Mouse (Mus musculus): ENCODE results near the gene 1700021F05Rik. TPM values are rescaled to one million over a fixed set of nuclear protein-coding genes. Genes with fewer than 3 reads are reported as not detected.

The 1700021F05Rik gene
- polyA plus RNA-seq, 1 experiment from 2014 or later, result 90.8 TPM

- peak; percentile 83 for ATAC-seq (ENCODE audit: insufficient number of reproducible peaks, insufficient read depth, low FRiP score, low read depth)
- H3K4me1 ChIP-seq (ENCODE audit: control insufficient read depth in 2 of 2, insufficient read depth in 2 of 2, low read length in 2 of 2), result peaks cover 2 to 6% of the 10 kb centered on the region in 2 experiments; a peak in 1 of 4 replicates
- peak overlapping the region; percentile 76 for H3K9ac ChIP-seq (ENCODE audit: low read length)
- H3K4me2 ChIP-seq (ENCODE audit: low read length), result peak overlapping the region; percentile 97
- H3K36me3 ChIP-seq (ENCODE audit: control insufficient read depth, insufficient read depth, low read length), result peaks cover 11% of the 10 kb centered on the region; the same call in 1 of the 2 replicates
- H3K9me3 ChIP-seq (ENCODE audit: control insufficient read depth, low read length), result no peaks in the 10 kb centered on the region
- H3K4me3 ChIP-seq (ENCODE audit: control insufficient read depth in 1 of 2, insufficient read depth in 1 of 2, low read depth in 1 of 2, low read length in 2 of 2), result peak overlapping the region; percentile 67 to 71
- no peaks in the 10 kb centered on the region for H3K27me3 ChIP-seq (ENCODE audit: control insufficient read depth, insufficient read depth, low read length)
- H3K27ac ChIP-seq (replicated peaks in 1 of 2; ENCODE audit: control insufficient read depth in 1 of 2, insufficient read depth in 1 of 2, low read depth in 2 of 2, low read length in 2 of 2), result peak overlapping the region; percentile 86 to 89
- WGBS, result under 1% methylated on average over 50 of the region's 65 CpGs
Measured at GRCm38 (mm10) chr10:43578754-43579380, 38.1 kb upstream of the 1700021F05Rik start.

- ATAC-seq (ENCODE audit: insufficient number of reproducible peaks, insufficient read depth, low FRiP score, low read depth), result peak; percentile 33
- Histone ChIP-seq H3K9me3 (ENCODE audit: control insufficient read depth, low read length) (no peaks in the 10 kb centered on the region), H3K4me2 (ENCODE audit: low read length) (peak overlapping the region; percentile 97), H3K27ac (replicated peaks in 1 of 2; ENCODE audit: control insufficient read depth in 1 of 2, insufficient read depth in 1 of 2, low read depth in 2 of 2, low read length in 2 of 2) (peak overlapping the region; percentile 78 to 89), H3K36me3 (ENCODE audit: control insufficient read depth, insufficient read depth, low read length) (0 out of 2 replicates have a peak, but pooled peaks cover 9% of the 10 kb centered on the region), H3K4me1 (ENCODE audit: control insufficient read depth in 2 of 2, insufficient read depth in 2 of 2, low read length in 2 of 2) (peaks cover 2 to 6% of the 10 kb centered on the region in 2 experiments; a peak in 1 of 4 replicates), H3K4me3 (ENCODE audit: control insufficient read depth in 1 of 2, insufficient read depth in 1 of 2, low read depth in 1 of 2, low read length in 2 of 2) (peak overlapping the region; percentile 67 to 71), H3K27me3 (ENCODE audit: control insufficient read depth, insufficient read depth, low read length) (no peaks in the 10 kb centered on the region), H3K9ac (ENCODE audit: low read length) (peak overlapping the region; percentile 76)
- WGBS, result under 1% methylated on average over 32 of the region's 32 CpGs
Measured at GRCm38 (mm10) chr10:43578366-43578753, 37.6 kb upstream of the 1700021F05Rik start.

GRCm38 (mm10) chr10:43577997-43578331 is 37.2 kb upstream of the 1700021F05Rik start, which contains the start of gene Cd24a:
TSS of gene Cd24a (plus strand) at chr10:43578284.
- Histone ChIP-seq H3K4me1 (ENCODE audit: control insufficient read depth in 2 of 2, insufficient read depth in 2 of 2, low read length in 2 of 2) (peaks cover 2 to 6% of the 10 kb centered on the region in 2 experiments; a peak in 1 of 4 replicates), H3K9me3 (ENCODE audit: control insufficient read depth, low read length) (no peaks in the 10 kb centered on the region), H3K27ac (replicated peaks in 1 of 2; ENCODE audit: control insufficient read depth in 1 of 2, insufficient read depth in 1 of 2, low read depth in 2 of 2, low read length in 2 of 2) (peak within 1 kb of the TSS; percentile 86 to 89), H3K4me3 (ENCODE audit: control insufficient read depth in 1 of 2, insufficient read depth in 1 of 2, low read depth in 1 of 2, low read length in 2 of 2) (peak within 1 kb of the TSS; percentile 67 to 71), H3K4me2 (ENCODE audit: low read length) (peak within 1 kb of the TSS; percentile 97), H3K9ac (ENCODE audit: low read length) (peak within 1 kb of the TSS; percentile 76), H3K36me3 (ENCODE audit: control insufficient read depth, insufficient read depth, low read length) (0 out of 2 replicates have a peak, but pooled peaks cover 5% of the 10 kb centered on the region), H3K27me3 (ENCODE audit: control insufficient read depth, insufficient read depth, low read length) (no peaks in the 10 kb centered on the region)
- no peak for ATAC-seq (ENCODE audit: insufficient number of reproducible peaks, insufficient read depth, low FRiP score, low read depth)
- WGBS, result 2% methylated on average over 6 of the region's 6 CpGs

GRCm38 (mm10) chr10:43577299-43577996 is 36.7 kb upstream of the 1700021F05Rik start:
- H3K9me3 ChIP-seq (ENCODE audit: control insufficient read depth, low read length), result no peaks in the 10 kb centered on the region
- 0 out of 2 replicates have a peak, but pooled peaks cover under 1% of the 10 kb centered on the region for H3K36me3 ChIP-seq (ENCODE audit: control insufficient read depth, insufficient read depth, low read length)
- H3K27me3 ChIP-seq (ENCODE audit: control insufficient read depth, insufficient read depth, low read length), result no peaks in the 10 kb centered on the region
- peak overlapping the region; percentile 5 to 67 for H3K4me3 ChIP-seq (ENCODE audit: control insufficient read depth in 1 of 2, insufficient read depth in 1 of 2, low read depth in 1 of 2, low read length in 2 of 2)
- WGBS, result 20% methylated on average over 19 of the region's 19 CpGs
- H3K4me1 ChIP-seq (ENCODE audit: control insufficient read depth in 2 of 2, insufficient read depth in 2 of 2, low read length in 2 of 2), result peaks cover 2 to 6% of the 10 kb centered on the region in 2 experiments; a peak in 1 of 4 replicates
- peak overlapping the region; percentile 97 for H3K4me2 ChIP-seq (ENCODE audit: low read length)
- peak overlapping the region; percentile 76 for H3K9ac ChIP-seq (ENCODE audit: low read length)
- ATAC-seq (ENCODE audit: insufficient number of reproducible peaks, insufficient read depth, low FRiP score, low read depth), result no peak
- H3K27ac ChIP-seq (replicated peaks in 1 of 2; ENCODE audit: control insufficient read depth in 1 of 2, insufficient read depth in 1 of 2, low read depth in 2 of 2, low read length in 2 of 2), result no peak overlapping the region

- WGBS, result 4% methylated on average over 3 of the region's 3 CpGs
- Histone ChIP-seq H3K4me3 (ENCODE audit: control insufficient read depth in 1 of 2, insufficient read depth in 1 of 2, low read depth in 1 of 2, low read length in 2 of 2) (no peak overlapping the region), H3K27me3 (ENCODE audit: control insufficient read depth, insufficient read depth, low read length) (no peaks in the 10 kb centered on the region), H3K9ac (ENCODE audit: low read length) (no peak overlapping the region), H3K4me2 (ENCODE audit: low read length) (no peak overlapping the region), H3K36me3 (ENCODE audit: control insufficient read depth, insufficient read depth, low read length) (no peaks in the 10 kb centered on the region), H3K4me1 (ENCODE audit: control insufficient read depth in 2 of 2, insufficient read depth in 2 of 2, low read length in 2 of 2) (0 out of 4 replicates have a peak, but pooled peaks cover 0 to 2% of the 10 kb centered on the region in 2 experiments), H3K9me3 (ENCODE audit: control insufficient read depth, low read length) (0 out of 2 replicates have a peak, but pooled peaks cover 7% of the 10 kb centered on the region), H3K27ac (replicated peaks in 1 of 2; ENCODE audit: control insufficient read depth in 1 of 2, insufficient read depth in 1 of 2, low read depth in 2 of 2, low read length in 2 of 2) (no peak overlapping the region)
- no peak for ATAC-seq (ENCODE audit: insufficient number of reproducible peaks, insufficient read depth, low FRiP score, low read depth)
Measured at GRCm38 (mm10) chr10:43574956-43575355, 34.2 kb upstream of the 1700021F05Rik start.

- H3K4me2 ChIP-seq (ENCODE audit: low read length), result no peak overlapping the region
- no peaks in the 10 kb centered on the region for H3K36me3 ChIP-seq (ENCODE audit: control insufficient read depth, insufficient read depth, low read length)
- 0 out of 4 replicates have a peak, but pooled peaks cover 0 to 2% of the 10 kb centered on the region in 2 experiments for H3K4me1 ChIP-seq (ENCODE audit: control insufficient read depth in 2 of 2, insufficient read depth in 2 of 2, low read length in 2 of 2)
- H3K4me3 ChIP-seq (ENCODE audit: control insufficient read depth in 1 of 2, insufficient read depth in 1 of 2, low read depth in 1 of 2, low read length in 2 of 2), result no peak overlapping the region
- no peak overlapping the region for H3K9ac ChIP-seq (ENCODE audit: low read length)
- ATAC-seq (ENCODE audit: insufficient number of reproducible peaks, insufficient read depth, low FRiP score, low read depth), result no peak
- WGBS, result 61% methylated on average over 2 of the region's 2 CpGs
- 0 out of 2 replicates have a peak, but pooled peaks cover 7% of the 10 kb centered on the region for H3K9me3 ChIP-seq (ENCODE audit: control insufficient read depth, low read length)
- no peak overlapping the region for H3K27ac ChIP-seq (replicated peaks in 1 of 2; ENCODE audit: control insufficient read depth in 1 of 2, insufficient read depth in 1 of 2, low read depth in 2 of 2, low read length in 2 of 2)
- H3K27me3 ChIP-seq (ENCODE audit: control insufficient read depth, insufficient read depth, low read length), result no peaks in the 10 kb centered on the region
Measured at GRCm38 (mm10) chr10:43574352-43574751, 33.6 kb upstream of the 1700021F05Rik start.

GRCm38 (mm10) chr10:43561311-43561710 is 20.5 kb upstream of the 1700021F05Rik start:
- Histone ChIP-seq H3K27me3 (ENCODE audit: control insufficient read depth, insufficient read depth, low read length) (no peaks in the 10 kb centered on the region), H3K4me3 (ENCODE audit: control insufficient read depth in 1 of 2, insufficient read depth in 1 of 2, low read depth in 1 of 2, low read length in 2 of 2) (no peak overlapping the region), H3K4me1 (ENCODE audit: control insufficient read depth in 2 of 2, insufficient read depth in 2 of 2, low read length in 2 of 2) (no peaks in the 10 kb centered on the region), H3K27ac (replicated peaks in 1 of 2; ENCODE audit: control insufficient read depth in 1 of 2, insufficient read depth in 1 of 2, low read depth in 2 of 2, low read length in 2 of 2) (no peak overlapping the region), H3K4me2 (ENCODE audit: low read length) (no peak overlapping the region), H3K36me3 (ENCODE audit: control insufficient read depth, insufficient read depth, low read length) (no peaks in the 10 kb centered on the region), H3K9me3 (ENCODE audit: control insufficient read depth, low read length) (no peaks in the 10 kb centered on the region), H3K9ac (ENCODE audit: low read length) (no peak overlapping the region)
- WGBS, result 86% methylated on average over 2 of the region's 2 CpGs
- ATAC-seq (ENCODE audit: insufficient number of reproducible peaks, insufficient read depth, low FRiP score, low read depth), result no peak
